Mouse (Mus musculus) neural tube, embryonic 13.5 days (tissue): ENCODE results near the gene Rhoj. TPM values are rescaled to one million over a fixed set of nuclear protein-coding genes. Genes with fewer than 3 reads are reported as not detected.

Experiments used
- ATAC-seq: fragments of 200-750 bp; cut with Nextera tagmentation; 2 replicates; pipeline ENCODE4 v1.8.0; 2017; ENCODE audit warnings: low read depth, mild to moderate bottlenecking, moderate TSS enrichment, moderate library complexity
- H3K27ac ChIP-seq: fragments of 300-500 bp; sonication (generic); replicated peaks from 2 replicates; pipeline ENCODE4 v1.5.1; 2015; ENCODE audit warnings: moderate library complexity, mild to moderate bottlenecking, inconsistent platforms
- H3K27me3 ChIP-seq: fragments of 300-500 bp; sonication (generic); 2 replicates; pipeline ENCODE4 v1.6.1; 2015; ENCODE audit warnings: mild to moderate bottlenecking, inconsistent platforms
- H3K36me3 ChIP-seq: fragments of 300-500 bp; sonication (generic); 2 replicates; pipeline ENCODE4 v1.6.1; 2015; ENCODE audit warnings: mild to moderate bottlenecking, inconsistent platforms
- H3K4me1 ChIP-seq: fragments of 300-500 bp; sonication (generic); replicated peaks from 2 replicates; pipeline ENCODE4 v1.6.1; 2015; ENCODE audit warnings: inconsistent platforms
- H3K4me2 ChIP-seq: fragments of 300-500 bp; sonication (generic); 2 replicates; pipeline ENCODE4 v1.6.1; 2015; ENCODE audit warnings: inconsistent platforms, mild to moderate bottlenecking, moderate library complexity
- H3K4me3 ChIP-seq: fragments of 300-500 bp; sonication (generic); 2 replicates; pipeline ENCODE4 v1.5.1; 2015; ENCODE audit warnings: mild to moderate bottlenecking, inconsistent platforms
- H3K9ac ChIP-seq: fragments of 300-500 bp; sonication (generic); 2 replicates; pipeline ENCODE4 v1.6.1; 2015; ENCODE audit warnings: moderate library complexity, mild to moderate bottlenecking, inconsistent platforms
- H3K9me3 ChIP-seq: fragments of 300-500 bp; sonication (generic); 2 replicates; pipeline ENCODE4 v1.6.1; 2016; ENCODE audit warnings: inconsistent platforms
- WGBS: fragments of 180-500 bp; shearing (Covaris S2); methylation state at CpG from one replicate; pipeline ENCODE4 v1.1.7; 2015; 5-methylcytosine and 5-hydroxymethylcytosine counted together
- polyA plus RNA-seq: library from polyadenylated mRNA; unstranded; fragments of >200 nt; fragmentation: Nextera tagmentation; extraction: Ambion mirVana; gene quantifications from 2 replicates; pipeline ENCODE4 v1.2.1, GENCODE M21; 2015

Gene Rhoj
- polyA plus RNA-seq, 1 experiment from 2014 or later, result 35.7 TPM

DNA sequence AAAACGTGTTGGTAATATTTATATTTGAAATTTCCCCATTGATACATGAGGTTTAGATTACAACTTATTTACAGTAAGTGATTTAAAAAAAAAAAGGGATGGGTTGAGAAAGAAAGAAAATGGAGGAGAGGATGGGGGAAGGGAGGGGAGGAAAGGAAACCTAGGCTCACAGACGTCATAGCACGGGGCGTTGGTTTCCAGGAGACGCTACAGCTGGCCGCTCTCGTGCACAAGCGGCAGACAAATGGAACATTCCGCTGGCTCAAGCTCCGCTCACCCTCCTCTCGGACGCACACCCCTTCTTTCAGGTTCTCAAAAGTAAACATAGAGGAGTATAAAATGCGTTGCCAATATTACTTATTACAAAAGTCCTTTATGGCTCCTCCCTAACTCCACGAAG is 141.9 kb downstream of the Rhoj start:
- Histone ChIP-seq H3K4me1 (no peaks in the 10 kb centered on the region), H3K9ac (no peak overlapping the region), H3K27me3 (no peaks in the 10 kb centered on the region), H3K4me3 (no peak overlapping the region), H3K9me3 (no peaks in the 10 kb centered on the region), H3K4me2 (no peak overlapping the region), H3K36me3 (peaks cover 34% of the 10 kb centered on the region), H3K27ac (no peak overlapping the region)
- ATAC-seq, result no peak
- 82% methylated on average over 14 of the region's 14 CpGs for WGBS

DNA sequence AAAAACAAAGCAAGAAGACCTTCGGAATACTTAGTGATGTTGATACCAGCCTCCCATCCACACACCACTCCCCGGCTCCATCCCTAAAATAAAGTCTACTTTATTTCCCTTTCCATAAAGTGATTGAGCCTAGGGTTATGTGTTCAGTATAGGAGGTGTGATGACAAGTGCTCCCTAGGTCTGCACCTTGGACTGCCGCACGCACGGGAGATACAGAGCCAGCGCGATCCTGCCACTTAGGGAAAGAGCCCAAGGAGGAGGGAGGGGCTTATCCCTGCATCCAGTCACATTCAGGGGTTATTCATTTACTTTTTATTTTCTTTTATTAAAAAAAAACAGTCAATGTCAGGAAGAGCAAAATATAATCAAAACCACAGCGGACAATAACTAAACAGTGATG is 142.5 kb downstream of the Rhoj start:
- Histone ChIP-seq H3K4me3 (no peak overlapping the region), H3K36me3 (peaks cover 34% of the 10 kb centered on the region), H3K4me1 (no peaks in the 10 kb centered on the region), H3K9me3 (no peaks in the 10 kb centered on the region), H3K4me2 (no peak overlapping the region), H3K27me3 (no peaks in the 10 kb centered on the region), H3K27ac (no peak overlapping the region), H3K9ac (no peak overlapping the region)
- 94% methylated on average over 8 of the region's 8 CpGs for WGBS
- no peak for ATAC-seq

Other genes with a start within 250 kb of the Rhoj start
- 3.4 and 4.1 TPM in 2 replicates for gene Kcnh5, start 131.0 kb upstream of the Rhoj start, polyA plus RNA-seq
- gene Gphb5, start 108.5 kb downstream of the Rhoj start, polyA plus RNA-seq, result not detected in 2 replicates